ENCODE assay signal across 19 mouse cellular contexts in the genomic region with DNA sequence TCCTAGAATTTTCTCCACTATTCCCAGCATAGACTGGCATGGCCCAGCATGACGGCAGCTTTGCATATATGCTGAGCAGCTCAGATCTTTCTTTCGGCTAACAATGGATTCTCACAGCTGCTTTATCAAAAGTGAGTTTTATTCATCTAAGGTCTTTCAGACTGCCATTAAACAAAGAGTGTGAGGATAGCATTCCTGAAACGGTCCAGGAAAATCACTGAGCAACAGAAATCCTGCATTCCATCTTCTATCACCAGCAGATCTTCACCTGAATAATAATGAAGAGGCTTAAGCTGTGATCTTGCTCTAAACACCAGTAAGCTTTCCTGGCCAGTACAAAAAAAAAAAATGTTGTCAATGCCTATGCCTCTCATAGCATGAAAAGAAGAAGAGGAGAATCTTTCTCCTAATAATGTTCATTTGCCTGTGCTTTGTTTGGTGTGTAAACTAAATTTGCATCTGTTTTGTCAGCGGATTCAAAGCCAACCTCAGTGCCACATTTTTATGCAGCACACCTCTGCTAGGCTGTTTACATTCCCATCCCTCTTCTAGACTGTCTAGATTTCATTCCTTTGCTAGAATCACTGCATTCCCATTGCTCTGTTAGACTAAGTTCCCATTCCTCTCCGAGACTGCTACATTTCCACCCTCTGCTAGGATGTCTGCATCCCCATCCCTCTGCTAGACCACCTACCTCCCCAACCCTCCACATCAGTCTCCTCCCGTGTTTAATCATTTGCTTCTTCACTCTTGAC. TPM values are rescaled to one million over a fixed set of nuclear protein-coding genes. Genes with fewer than 3 reads are reported as not detected.
DNase-seq lines count a peak whose midpoint lies in the region; ATAC-seq and TF ChIP-seq lines count a peak whose summit lies in the region.
"Had no signal": no experiment of that assay in that cellular context is flagged by ENCODE, and none has a peak within 500 bp of the region (broad histone marks: within the 10 kb centered on the region; RNA-seq: fewer than 3 reads in every experiment).

No protein-coding gene starts in this region.

- H3K9ac ChIP-seq in forebrain, embryonic 14.5 days (ENCODE audit: low read length) = no peak overlapping the region
- no peak overlapping the region for H3K9ac ChIP-seq in forebrain, embryonic 13.5 days
- H3K9ac ChIP-seq in forebrain, postnatal 0 days = no peak overlapping the region
- H3K9ac ChIP-seq in hindbrain, postnatal 0 days (replicated peaks; ENCODE audit: low read length) = no peak overlapping the region
- H3K9ac ChIP-seq in midbrain, embryonic 16.5 days (ENCODE audit: low read depth, low read length) = 0 out of 2 replicates have a peak overlapping the region, but pooled peaks have one; percentile 3
- H3K9ac ChIP-seq: heart, embryonic 15.5 days; limb, embryonic 12.5 days; liver, embryonic 14.5 days had no signal

- no peaks in the 10 kb centered on the region for H3K27me3 ChIP-seq in forebrain, embryonic 14.5 days (replicated peaks; ENCODE audit: control insufficient read depth, insufficient read depth, low read length)
- H3K27me3 ChIP-seq in forebrain, embryonic 13.5 days = no peaks in the 10 kb centered on the region
- no peaks in the 10 kb centered on the region for H3K27me3 ChIP-seq in forebrain, postnatal 0 days (ENCODE audit: insufficient read depth, low read length)
- H3K27me3 ChIP-seq in hindbrain, postnatal 0 days (ENCODE audit: insufficient read depth, low read length) = no peaks in the 10 kb centered on the region
- no peaks in the 10 kb centered on the region for H3K27me3 ChIP-seq in midbrain, embryonic 16.5 days (ENCODE audit: control insufficient read depth, insufficient read depth, low read depth, low read length)
- H3K27me3 ChIP-seq: heart, embryonic 15.5 days; limb, embryonic 12.5 days had no signal

- 26% methylated on average over 6 of the region's 6 CpGs for WGBS in forebrain, embryonic 14.5 days
- WGBS in forebrain, embryonic 13.5 days = 21% methylated on average over 6 of the region's 6 CpGs
- WGBS in forebrain, postnatal 0 days = 20% methylated on average over 6 of the region's 6 CpGs
- 18% methylated on average over 6 of the region's 6 CpGs for WGBS in hindbrain, postnatal 0 days
- 12% methylated on average over 6 of the region's 6 CpGs for WGBS in midbrain, embryonic 16.5 days

- peak; percentile 19 for DNase-seq in forebrain, embryonic 14.5 days (ENCODE audit: low spot score)
- DNase-seq in forebrain, postnatal 0 days = no peak
- DNase-seq in hindbrain, postnatal 0 days (ENCODE audit: low spot score) = peak; percentile 11
- DNase-seq in thymus, postnatal 10 days (ENCODE audit: low spot score in 2 of 2) = no peak
- no peak for DNase-seq in kidney, postnatal 25 days
- DNase-seq: adrenal gland, postnatal 25 days; cerebellum, adult 8-10 months; kidney, adult 2 months; kidney, postnatal 14 days; layer of hippocampus, adult 9-11 months; thymus, postnatal 14 days had no signal

- TF ChIP-seq CTCF in forebrain, postnatal 0 days (IDR thresholded peaks at IDR 0.05; ENCODE audit: low read depth) = no peak
- TF ChIP-seq CTCF in hindbrain, postnatal 0 days (IDR thresholded peaks at IDR 0.05; ENCODE audit: low read depth) = no peak

- H3K4me3 ChIP-seq in forebrain, embryonic 14.5 days (ENCODE audit: low read depth, low read length) = no peak overlapping the region
- no peak overlapping the region for H3K4me3 ChIP-seq in forebrain, embryonic 13.5 days
- no peak overlapping the region for H3K4me3 ChIP-seq in forebrain, postnatal 0 days (ENCODE audit: low read depth, low read length)
- no peak overlapping the region for H3K4me3 ChIP-seq in hindbrain, postnatal 0 days (ENCODE audit: low read length)
- no peak overlapping the region for H3K4me3 ChIP-seq in midbrain, embryonic 16.5 days (ENCODE audit: low read depth, low read length)
- H3K4me3 ChIP-seq: heart, embryonic 15.5 days; limb, embryonic 12.5 days had no signal

- no peak overlapping the region for H3K27ac ChIP-seq in forebrain, embryonic 14.5 days (ENCODE audit: low read depth, low read length)
- H3K27ac ChIP-seq in forebrain, embryonic 13.5 days = no peak overlapping the region
- H3K27ac ChIP-seq in forebrain, postnatal 0 days (ENCODE audit: low read depth, low read length) = no peak overlapping the region
- H3K27ac ChIP-seq in hindbrain, postnatal 0 days = peak overlapping the region; percentile 16; the same call in 1 of the 2 replicates
- H3K27ac ChIP-seq in midbrain, embryonic 16.5 days (ENCODE audit: low read length) = peak overlapping the region; percentile 41
- H3K27ac ChIP-seq: heart, embryonic 15.5 days; limb, embryonic 12.5 days; liver, embryonic 14.5 days; stomach, postnatal 0 days had no signal

- H3K4me1 ChIP-seq in forebrain, embryonic 14.5 days (ENCODE audit: control insufficient read depth, insufficient read depth, low read length) = peaks cover 7% of the 10 kb centered on the region
- H3K4me1 ChIP-seq in forebrain, embryonic 13.5 days = peaks cover 9% of the 10 kb centered on the region; the same call in 1 of the 2 replicates
- H3K4me1 ChIP-seq in forebrain, postnatal 0 days (ENCODE audit: insufficient read depth) = no peaks in the 10 kb centered on the region
- no peaks in the 10 kb centered on the region for H3K4me1 ChIP-seq in hindbrain, postnatal 0 days (ENCODE audit: insufficient read depth, low read length)
- peaks cover 9% of the 10 kb centered on the region for H3K4me1 ChIP-seq in midbrain, embryonic 16.5 days (ENCODE audit: control insufficient read depth, insufficient read depth, low read length)
- H3K4me1 ChIP-seq: heart, embryonic 15.5 days; limb, embryonic 12.5 days had no signal

- H3K9me3 ChIP-seq in forebrain, embryonic 14.5 days (replicated peaks; ENCODE audit: control insufficient read depth, low read length) = no peaks in the 10 kb centered on the region
- H3K9me3 ChIP-seq in forebrain, embryonic 13.5 days (replicated peaks) = no peaks in the 10 kb centered on the region
- H3K9me3 ChIP-seq in forebrain, postnatal 0 days (ENCODE audit: low read length) = no peaks in the 10 kb centered on the region
- H3K9me3 ChIP-seq in hindbrain, postnatal 0 days (ENCODE audit: low read length) = no peaks in the 10 kb centered on the region
- no peaks in the 10 kb centered on the region for H3K9me3 ChIP-seq in midbrain, embryonic 16.5 days (replicated peaks; ENCODE audit: control insufficient read depth, low read length, poor library complexity, severe bottlenecking)
- H3K9me3 ChIP-seq: heart, embryonic 15.5 days; limb, embryonic 12.5 days had no signal

- H3K36me3 ChIP-seq in forebrain, embryonic 14.5 days (ENCODE audit: control insufficient read depth, insufficient read depth, low read length) = no peaks in the 10 kb centered on the region
- no peaks in the 10 kb centered on the region for H3K36me3 ChIP-seq in forebrain, embryonic 13.5 days (ENCODE audit: poor library complexity, severe bottlenecking)
- H3K36me3 ChIP-seq in forebrain, postnatal 0 days (ENCODE audit: insufficient read depth) = no peaks in the 10 kb centered on the region
- H3K36me3 ChIP-seq in hindbrain, postnatal 0 days (ENCODE audit: insufficient read depth, low read length) = no peaks in the 10 kb centered on the region
- H3K36me3 ChIP-seq in midbrain, embryonic 16.5 days (ENCODE audit: control insufficient read depth, insufficient read depth, low read length) = no peaks in the 10 kb centered on the region
- H3K36me3 ChIP-seq: heart, embryonic 15.5 days; limb, embryonic 12.5 days had no signal

- peak; percentile 52; the same call in 1 of the 2 replicates for ATAC-seq in forebrain, embryonic 14.5 days
- ATAC-seq in forebrain, embryonic 13.5 days = no peak; the same call in 1 of the 2 replicates
- peak; percentile 18; the same call in 1 of the 2 replicates for ATAC-seq in forebrain, postnatal 0 days
- peak; percentile 63 for ATAC-seq in hindbrain, postnatal 0 days
- peak; percentile 73 for ATAC-seq in midbrain, embryonic 16.5 days
- no peak for ATAC-seq in granulocyte monocyte progenitor cell, adult 5-6 weeks (replicated peaks; ENCODE audit: poor library complexity, severe bottlenecking)
- ATAC-seq: lung, postnatal 0 days had no signal

- H3K4me2 ChIP-seq in forebrain, embryonic 14.5 days (ENCODE audit: low read length) = no peak overlapping the region
- H3K4me2 ChIP-seq in forebrain, embryonic 13.5 days = no peak overlapping the region
- no peak overlapping the region for H3K4me2 ChIP-seq in forebrain, postnatal 0 days (ENCODE audit: low read depth)
- no peak overlapping the region for H3K4me2 ChIP-seq in hindbrain, postnatal 0 days (ENCODE audit: low read depth, low read length)
- H3K4me2 ChIP-seq in midbrain, embryonic 16.5 days (ENCODE audit: low read length) = no peak overlapping the region
- H3K4me2 ChIP-seq: heart, embryonic 15.5 days; limb, embryonic 12.5 days had no signal

RNA-seq across cellular contexts. Expression of a gene that starts 56.2 kb away (rescaled TPM):
- polyA plus RNA-seq in forebrain, embryonic 14.5 days (2014; fragmentation: Nextera tagmentation; extraction: Ambion mirVana) = 2.0 and 3.3 TPM in 2 replicates
- polyA plus RNA-seq in forebrain, embryonic 13.5 days (2015; fragmentation: Nextera tagmentation; extraction: Ambion mirVana) = 2.6 and 3.9 TPM in 2 replicates
- total RNA-seq in forebrain, postnatal 0 days (2014; rRNA removed) = 13.8 and 21.1 TPM in 2 replicates
- 6.0 and 10.7 TPM in 2 replicates for polyA plus RNA-seq in forebrain, postnatal 0 days (2015; fragmentation: Nextera tagmentation; extraction: Ambion mirVana)
- total RNA-seq in hindbrain, postnatal 0 days (2014; rRNA removed) = 28.5 and 29.8 TPM in 2 replicates
- 13.9 and 14.0 TPM in 2 replicates for polyA plus RNA-seq in hindbrain, postnatal 0 days (2015; fragmentation: Nextera tagmentation; extraction: Ambion mirVana)
- 14.4 and 18.1 TPM in 2 replicates for polyA plus RNA-seq in midbrain, embryonic 16.5 days (2015; fragmentation: Nextera tagmentation; extraction: Ambion mirVana)
- total RNA-seq in granulocyte monocyte progenitor cell, adult 5-6 weeks (2014; fragmentation: Nextera tagmentation) = not detected in 2 replicates
- not detected in 2 replicates for total RNA-seq in granulocyte monocyte progenitor cell, adult 5-6 weeks (2017)
- total RNA-seq: adrenal gland, postnatal 25 days had no signal
- polyA plus RNA-seq: kidney, adult 2 months; liver, embryonic 14.5 days; lung, postnatal 0 days; stomach, postnatal 0 days had no signal

Comparison
In these comparisons a context has a peak if more than half of its experiments do, and no peak if none do; other contexts are left out.
1. ATAC-seq: peak in forebrain, embryonic 14.5 days (single experiment), forebrain, postnatal 0 days (single experiment), hindbrain, postnatal 0 days (single experiment) and midbrain, embryonic 16.5 days (single experiment); none in forebrain, embryonic 13.5 days (single experiment) and granulocyte monocyte progenitor cell, adult 5-6 weeks (single experiment).
2. DNase-seq: peak in forebrain, embryonic 14.5 days (single experiment) and hindbrain, postnatal 0 days (single experiment); none in forebrain, postnatal 0 days (single experiment), thymus, postnatal 10 days (0 of 2) and kidney, postnatal 25 days (0 of 2).
3. H3K27ac ChIP-seq: peak in hindbrain, postnatal 0 days (single experiment) and midbrain, embryonic 16.5 days (single experiment); none in forebrain, embryonic 14.5 days (single experiment), forebrain, embryonic 13.5 days (single experiment) and forebrain, postnatal 0 days (single experiment).